Mouse (Mus musculus): ENCODE data around the gene Wdr25.

GRCm38 (mm10) chr12:108953011-108953550 is 59.6 kb downstream of the Wdr25 start:
- no peak for TF ChIP-seq GABPA (IDR thresholded peaks at IDR 0.05; ENCODE audit: low read depth, low read length)
- TF ChIP-seq CTCF (IDR thresholded peaks at IDR 0.05 in 2 of 3, conservative IDR thresholded peaks at IDR 0.05 in 1 of 3; ENCODE audit: control insufficient read depth in 1 of 3, insufficient read depth in 1 of 3, low read depth in 2 of 3, low read length in 3 of 3, poor library complexity in 1 of 3, severe bottlenecking in 1 of 3): no peak
- TF ChIP-seq ETS1 (IDR thresholded peaks at IDR 0.05; ENCODE audit: low read depth, low read length): no peak
- TF ChIP-seq SIN3A (IDR thresholded peaks at IDR 0.05; ENCODE audit: low read length): no peak
- no peak for TF ChIP-seq EP300 (IDR thresholded peaks at IDR 0.05; ENCODE audit: low read depth in 1 of 2, low read length in 2 of 2)
- no peak for TF ChIP-seq MAZ (IDR thresholded peaks at IDR 0.05; ENCODE audit: low read depth, low read length)
- no peak for TF ChIP-seq JUND (IDR thresholded peaks at IDR 0.05; ENCODE audit: low read depth, low read length)
- no peak for TF ChIP-seq ZKSCAN1 (IDR thresholded peaks at IDR 0.05; ENCODE audit: low read depth, low read length)
- TF ChIP-seq ZNF384 (IDR thresholded peaks at IDR 0.05; ENCODE audit: low read depth, low read length): no peak
- no peak for TF ChIP-seq POLR2A (IDR thresholded peaks at IDR 0.05; ENCODE audit: control insufficient read depth in 1 of 2, insufficient read depth in 1 of 2, low read depth in 1 of 2, low read length in 2 of 2, poor library complexity in 1 of 2)
- no peak for TF ChIP-seq CHD1 (IDR thresholded peaks at IDR 0.05; ENCODE audit: low read depth, low read length)
- TF ChIP-seq SMC3 (IDR thresholded peaks at IDR 0.05; ENCODE audit: low read depth, low read length): no peak
- TF ChIP-seq TAL1 (IDR thresholded peaks at IDR 0.05; ENCODE audit: low read length): no peak
- no peak for TF ChIP-seq TCF12 (IDR thresholded peaks at IDR 0.05; ENCODE audit: low read depth, low read length)
